Mouse (Mus musculus) Patski (cell line): ENCODE measurements around the gene Wdr77. TPM values are rescaled to one million over a fixed set of nuclear protein-coding genes. Genes with fewer than 3 reads are reported as not detected.

ENCODE experiments used
- ATAC-seq: fragments of 100-300 bp; one replicate; pipeline ENCODE4 v1.8.0; 2021
- CTCF ChIA-PET: fragments of 350-600 bp; sonication (Branson Sonifier 250); formaldehyde crosslinking; loops from one replicate; lab custom pipeline; 2022; ENCODE audit warnings: inconsistent platforms; lab: Charles Lee
- POLR2A ChIA-PET: fragments of 350-600 bp; sonication (Branson Sonifier 250); formaldehyde crosslinking; loops from one replicate; lab custom pipeline; 2022; ENCODE audit warnings: antibody characterized with exemption, inconsistent platforms; lab: Charles Lee
- DNase-seq: peaks from one replicate; pipeline ENCODE4 v3.0.0-alpha.2; 2011; ENCODE audit warnings: low read depth, low spot score
- H3K27me3 ChIP-seq: fragments of 371-371 bp; one replicate; pipeline ENCODE4 v1.5.1; 2021
- CTCF ChIP-seq: fragments of 100-300 bp; IDR thresholded peaks from one replicate; pipeline ENCODE4 v1.5.1; 2021
- in situ Hi-C: fragments of 300-500 bp; cut with MboI; formaldehyde crosslinking; loops from 3 replicates; pipeline ENCODE4 v1.11.1; 2018; ENCODE audit warnings: low pct_unique_long_range_greater_than_20kb, mixed read lengths
- polyA plus RNA-seq: library from polyadenylated mRNA; unstranded; gene quantifications from one replicate; pipeline ENCODE4 v1.2.3, GENCODE M21; 2021

Gene Wdr77
- polyA plus RNA-seq, 1 experiment from 2014 or later, result 92.0 TPM

GRCm38 (mm10) chr3:105921959-105922358 lies 37.2 kb upstream of the Wdr77 start:
- ATAC-seq (no peak), DNase-seq (no peak)
- H3K27me3 ChIP-seq, result no peaks in the 10 kb centered on the region
- POLR2A ChIA-PET, result interaction anchor here (1.3 kb wide), 1 partner anchor 14 kb away, joined by 4 read pairs; no protein-coding TSS in a partner anchor
- TF ChIP-seq CTCF, result no peak
- in situ Hi-C loops, result no loop called here
- CTCF ChIA-PET, result interaction anchor here (0.8 to 1.9 kb wide), 3 partner anchors 14 to 247 kb away, joined by 3 to 5 read pairs (median 5); no protein-coding TSS in a partner anchor

GRCm38 (mm10) chr3:105924616-105925015 lies 34.6 kb upstream of the Wdr77 start:
- POLR2A ChIA-PET, result no interaction called here
- no peaks in the 10 kb centered on the region for H3K27me3 ChIP-seq
- in situ Hi-C loops, result no loop called here
- DNase-seq (no peak), ATAC-seq (no peak)
- TF ChIP-seq CTCF, result no peak
- CTCF ChIA-PET, result interaction anchor here (1.7 kb wide), 1 partner anchor 11 kb away, joined by 7 read pairs; no protein-coding TSS in a partner anchor

GRCm38 (mm10) chr3:105927561-105928194 lies 31.5 kb upstream of the Wdr77 start:
- no peak for TF ChIP-seq CTCF
- POLR2A ChIA-PET, result no interaction called here
- CTCF ChIA-PET, result interaction anchor here (1.2 to 2.8 kb wide), 5 partner anchors 10 to 30 kb away, joined by 3 to 8 read pairs (median 5); no protein-coding TSS in a partner anchor
- no peak for ATAC-seq
- no peak for DNase-seq
- H3K27me3 ChIP-seq, result no peaks in the 10 kb centered on the region
- in situ Hi-C loops, result no loop called here

GRCm38 (mm10) chr3:105928195-105928569 lies 31.0 kb upstream of the Wdr77 start:
- no peaks in the 10 kb centered on the region for H3K27me3 ChIP-seq
- DNase-seq, result no peak
- ChIA-PET CTCF (interaction anchor here (1.2 to 2.8 kb wide), 6 partner anchors 10 to 30 kb away, joined by 3 to 18 read pairs (median 6); no protein-coding TSS in a partner anchor), POLR2A (interaction anchor here (0.7 kb wide), 1 partner anchor 47 kb away, joined by 3 read pairs; no protein-coding TSS in a partner anchor)
- no peak for ATAC-seq
- no peak for TF ChIP-seq CTCF
- in situ Hi-C loops, result no loop called here

- TF ChIP-seq CTCF, result no peak
- POLR2A ChIA-PET, result interaction anchor here (0.7 kb wide), 1 partner anchor 46 kb away, joined by 3 read pairs; no protein-coding TSS in a partner anchor
- no peak for ATAC-seq
- in situ Hi-C loops, result no loop called here
- CTCF ChIA-PET, result interaction anchor here (0.7 to 2.8 kb wide), 7 partner anchors 11 to 29 kb away, joined by 3 to 18 read pairs (median 5); no protein-coding TSS in a partner anchor
- H3K27me3 ChIP-seq, result no peaks in the 10 kb centered on the region
- DNase-seq, result no peak
These were observed 30.4 kb upstream of the Wdr77 start for GRCm38 (mm10) chr3:105928781-105929180.

GRCm38 (mm10) chr3:105929821-105930220 lies 29.3 kb upstream of the Wdr77 start:
- ChIA-PET CTCF (interaction anchor here (0.9 to 2.7 kb wide), 2 partner anchors 9 to 19 kb away, joined by 4 to 18 read pairs; no protein-coding TSS in a partner anchor), POLR2A (no interaction called here)
- DNase-seq, result no peak
- ATAC-seq, result no peak
- in situ Hi-C loops, result no loop called here
- TF ChIP-seq CTCF, result no peak
- H3K27me3 ChIP-seq, result no peaks in the 10 kb centered on the region

GRCm38 (mm10) chr3:105931095-105931494 lies 28.1 kb upstream of the Wdr77 start:
- DNase-seq (no peak), ATAC-seq (no peak)
- H3K27me3 ChIP-seq, result no peaks in the 10 kb centered on the region
- TF ChIP-seq CTCF, result no peak
- CTCF ChIA-PET, result interaction anchor here (1.1 kb wide), 1 partner anchor 21 kb away, joined by 3 read pairs; no protein-coding TSS in a partner anchor
- in situ Hi-C loops, result no loop called here
- POLR2A ChIA-PET, result no interaction called here

- no peaks in the 10 kb centered on the region for H3K27me3 ChIP-seq
- TF ChIP-seq CTCF, result no peak
- POLR2A ChIA-PET, result no interaction called here
- ATAC-seq (no peak), DNase-seq (no peak)
- CTCF ChIA-PET, result no interaction called here
- in situ Hi-C loops, result no loop called here
These were observed 26.7 kb upstream of the Wdr77 start, which contains the start of gene I830077J02Rik for GRCm38 (mm10) chr3:105932240-105933071. TSS of gene I830077J02Rik (minus strand) at chr3:105932664.

GRCm38 (mm10) chr3:105933926-105934325 lies 25.2 kb upstream of the Wdr77 start:
- ATAC-seq (no peak), DNase-seq (no peak)
- CTCF ChIA-PET, result interaction anchor here (1.0 to 6.7 kb wide), 5 partner anchors 10 to 34 kb away, joined by 3 to 35 read pairs (median 5); no protein-coding TSS in a partner anchor
- in situ Hi-C loops, result no loop called here
- H3K27me3 ChIP-seq, result no peaks in the 10 kb centered on the region
- TF ChIP-seq CTCF, result no peak
- POLR2A ChIA-PET, result no interaction called here

GRCm38 (mm10) chr3:105935033-105935432 lies 24.1 kb upstream of the Wdr77 start:
- in situ Hi-C loops, result no loop called here
- no peak for ATAC-seq

More at GRCm38 (mm10) chr3:105935033-105935432, 24.1 kb upstream of the Wdr77 start:
- POLR2A ChIA-PET, result interaction anchor here (0.8 to 1.3 kb wide), 2 partner anchors 13 to 18 kb away, joined by 4 read pairs; no protein-coding TSS in a partner anchor
- no peaks in the 10 kb centered on the region for H3K27me3 ChIP-seq
- no peak for DNase-seq
- CTCF ChIA-PET, result interaction anchor here (1.0 to 6.7 kb wide), 7 partner anchors 9 to 23 kb away, joined by 3 to 35 read pairs (median 5); no protein-coding TSS in a partner anchor
- no peak for TF ChIP-seq CTCF
